Mouse (Mus musculus): ENCODE measurements at regions not wholly inside any gene's neighbourhood (a gene's known extent, or its start where the extent isn't known, plus 50 kb on each side); places are given as distances from the start of the nearest gene placed in this dataset.
"Not testable (repeated sequence)": the region's sequence is repeated elsewhere in the genome, so short reads cannot be mapped to it uniquely, and the experiment has no call there.

- not testable (repeated sequence) for DNase-seq (ENCODE audit: low read depth, low spot score)
Measured at GRCm38 (mm10) chrX:145938992-145939391, 434.0 kb upstream of the Amot start.

GRCm38 (mm10) chrX:145938295-145938966, 433.4 kb upstream of the Amot start:
- peak; percentile 0 for DNase-seq (ENCODE audit: low read depth, low spot score)

Measured in c-Kit-negative CD71-positive TER-119-positive erythroid progenitor cells, embryonic 14.5 days (primary cell).